Mouse (Mus musculus): ENCODE data around the gene Zp2. TPM values are rescaled to one million over a fixed set of nuclear protein-coding genes. Genes with fewer than 3 reads are reported as not detected.

The Zp2 gene
- polyA plus RNA-seq, 1 experiment from 2014 or later, result not detected

DNA sequence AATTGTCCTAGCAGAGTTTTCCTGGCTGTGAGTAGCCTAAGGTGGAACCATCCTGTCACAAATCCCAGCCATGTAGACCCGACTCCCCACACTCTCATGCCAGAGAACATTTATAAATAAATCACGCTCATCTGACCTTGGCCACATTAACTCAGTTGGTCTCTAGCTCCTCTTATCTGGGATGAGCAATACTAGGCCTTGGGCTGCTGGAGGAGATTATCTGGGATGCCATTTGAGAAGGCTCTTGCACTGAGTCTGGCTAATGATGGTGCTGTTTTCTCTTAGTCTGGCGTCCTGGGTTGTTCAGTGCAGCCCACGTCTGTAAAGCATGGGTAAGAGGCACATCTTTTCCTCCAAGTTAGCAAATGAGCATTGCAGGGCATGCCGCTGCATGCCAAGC is 35.4 kb downstream of the Zp2 start:
- Histone ChIP-seq H3K4me2 (replicated peaks; ENCODE audit: low read depth, low read length) (no peak overlapping the region), H3K9me3 (ENCODE audit: low read length) (no peaks in the 10 kb centered on the region), H3K27ac (ENCODE audit: low read length) (no peak overlapping the region), H3K4me1 (ENCODE audit: insufficient read depth, low read length) (no peaks in the 10 kb centered on the region), H3K27me3 (ENCODE audit: insufficient read depth, low read length) (no peaks in the 10 kb centered on the region), H3K36me3 (ENCODE audit: insufficient read depth, low read length) (peaks cover 4% of the 10 kb centered on the region), H3K9ac (replicated peaks; ENCODE audit: low read length) (no peak overlapping the region), H3K4me3 (ENCODE audit: low read length) (no peak overlapping the region)
- 85% methylated on average over 5 of the region's 5 CpGs for WGBS
- ATAC-seq (ENCODE audit: low FRiP score, low TSS enrichment), result no peak

DNA sequence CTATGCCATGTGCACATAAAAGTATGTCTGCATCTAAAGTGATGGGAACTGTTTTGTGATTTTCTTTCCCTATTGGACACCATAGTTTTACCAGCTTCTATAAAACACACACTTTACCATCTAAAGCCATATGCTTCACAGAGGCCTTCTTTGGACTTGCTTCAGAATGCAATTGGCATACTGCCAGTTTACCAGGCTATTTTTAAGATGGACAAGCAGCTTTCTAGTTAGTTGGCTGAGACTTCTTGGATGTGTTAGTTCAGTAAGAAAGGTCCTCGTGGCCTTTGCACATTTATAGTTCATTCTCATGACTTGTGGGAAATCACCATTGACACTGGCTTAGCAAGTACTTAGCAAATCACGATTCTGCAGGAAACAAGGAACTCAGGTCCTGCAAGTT is 38.7 kb downstream of the Zp2 start:
- H3K4me3 ChIP-seq (ENCODE audit: low read length), result no peak overlapping the region
- H3K9ac ChIP-seq (replicated peaks; ENCODE audit: low read length), result no peak overlapping the region
- no peaks in the 10 kb centered on the region for H3K9me3 ChIP-seq (ENCODE audit: low read length)
- no peaks in the 10 kb centered on the region for H3K27me3 ChIP-seq (ENCODE audit: insufficient read depth, low read length)
- no peak overlapping the region for H3K4me2 ChIP-seq (replicated peaks; ENCODE audit: low read depth, low read length)
- no peaks in the 10 kb centered on the region; the same call in 1 of the 2 replicates for H3K36me3 ChIP-seq (ENCODE audit: insufficient read depth, low read length)
- WGBS, result 53% methylated on average over 2 of the region's 2 CpGs
- peaks cover 9% of the 10 kb centered on the region for H3K4me1 ChIP-seq (ENCODE audit: insufficient read depth, low read length)
- no peak overlapping the region for H3K27ac ChIP-seq (ENCODE audit: low read length)
- no peak for ATAC-seq (ENCODE audit: low FRiP score, low TSS enrichment)

GRCm38 (mm10) chr7:120104975-120105374 is 40.1 kb downstream of the Zp2 start:
- H3K4me3 ChIP-seq (ENCODE audit: low read length), result no peak overlapping the region
- H3K4me1 ChIP-seq (ENCODE audit: insufficient read depth, low read length), result peaks cover 9% of the 10 kb centered on the region
- H3K9ac ChIP-seq (replicated peaks; ENCODE audit: low read length), result no peak overlapping the region
- no peak for ATAC-seq (ENCODE audit: low FRiP score, low TSS enrichment)
- no peaks in the 10 kb centered on the region for H3K9me3 ChIP-seq (ENCODE audit: low read length)
- no peak overlapping the region for H3K4me2 ChIP-seq (replicated peaks; ENCODE audit: low read depth, low read length)
- H3K27ac ChIP-seq (ENCODE audit: low read length), result no peak overlapping the region
- WGBS, result 76% methylated on average over 3 of the region's 3 CpGs
- no peaks in the 10 kb centered on the region for H3K27me3 ChIP-seq (ENCODE audit: insufficient read depth, low read length)
- H3K36me3 ChIP-seq (ENCODE audit: insufficient read depth, low read length), result no peaks in the 10 kb centered on the region; the same call in 1 of the 2 replicates

DNA sequence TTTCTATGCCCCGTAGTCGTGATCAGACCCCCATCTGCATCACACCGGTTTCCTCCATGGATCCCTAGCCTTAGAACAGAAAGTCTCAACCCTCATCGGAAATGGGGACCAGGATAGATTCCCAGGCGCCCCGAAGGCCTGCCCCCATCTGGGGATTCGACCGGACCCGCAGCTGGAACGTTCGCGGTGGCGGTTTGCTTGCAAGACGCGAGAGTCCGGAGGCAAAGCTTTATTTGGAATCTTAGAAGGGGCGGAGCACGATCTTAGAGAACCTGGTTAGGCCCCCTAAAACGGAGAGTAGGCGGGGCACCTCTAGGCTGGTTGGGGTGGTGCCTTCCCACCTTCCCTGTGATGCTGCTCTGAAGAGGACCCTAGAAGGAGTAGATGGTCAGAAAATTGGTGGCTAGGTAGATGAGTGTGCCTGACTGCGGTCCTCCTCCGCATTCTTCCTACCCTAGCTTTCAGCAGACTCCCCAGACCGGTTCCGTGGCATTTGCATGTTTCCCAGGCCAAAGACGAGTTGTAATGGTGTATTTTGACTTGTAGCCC is 42.0 kb downstream of the Zp2 start:
- Histone ChIP-seq H3K27ac (ENCODE audit: low read length) (no peak overlapping the region), H3K4me1 (ENCODE audit: insufficient read depth, low read length) (peaks cover 9% of the 10 kb centered on the region), H3K9me3 (ENCODE audit: low read length) (no peaks in the 10 kb centered on the region), H3K4me3 (ENCODE audit: low read length) (peak overlapping the region; percentile 69), H3K9ac (replicated peaks; ENCODE audit: low read length) (peak overlapping the region; percentile 78), H3K36me3 (ENCODE audit: insufficient read depth, low read length) (no peaks in the 10 kb centered on the region; the same call in 1 of the 2 replicates), H3K4me2 (replicated peaks; ENCODE audit: low read depth, low read length) (peak overlapping the region; percentile 93), H3K27me3 (ENCODE audit: insufficient read depth, low read length) (no peaks in the 10 kb centered on the region)
- ATAC-seq (ENCODE audit: low FRiP score, low TSS enrichment), result peak; percentile 40; the same call in 1 of the 2 replicates
- 2% methylated on average over 25 of the region's 25 CpGs for WGBS

DNA sequence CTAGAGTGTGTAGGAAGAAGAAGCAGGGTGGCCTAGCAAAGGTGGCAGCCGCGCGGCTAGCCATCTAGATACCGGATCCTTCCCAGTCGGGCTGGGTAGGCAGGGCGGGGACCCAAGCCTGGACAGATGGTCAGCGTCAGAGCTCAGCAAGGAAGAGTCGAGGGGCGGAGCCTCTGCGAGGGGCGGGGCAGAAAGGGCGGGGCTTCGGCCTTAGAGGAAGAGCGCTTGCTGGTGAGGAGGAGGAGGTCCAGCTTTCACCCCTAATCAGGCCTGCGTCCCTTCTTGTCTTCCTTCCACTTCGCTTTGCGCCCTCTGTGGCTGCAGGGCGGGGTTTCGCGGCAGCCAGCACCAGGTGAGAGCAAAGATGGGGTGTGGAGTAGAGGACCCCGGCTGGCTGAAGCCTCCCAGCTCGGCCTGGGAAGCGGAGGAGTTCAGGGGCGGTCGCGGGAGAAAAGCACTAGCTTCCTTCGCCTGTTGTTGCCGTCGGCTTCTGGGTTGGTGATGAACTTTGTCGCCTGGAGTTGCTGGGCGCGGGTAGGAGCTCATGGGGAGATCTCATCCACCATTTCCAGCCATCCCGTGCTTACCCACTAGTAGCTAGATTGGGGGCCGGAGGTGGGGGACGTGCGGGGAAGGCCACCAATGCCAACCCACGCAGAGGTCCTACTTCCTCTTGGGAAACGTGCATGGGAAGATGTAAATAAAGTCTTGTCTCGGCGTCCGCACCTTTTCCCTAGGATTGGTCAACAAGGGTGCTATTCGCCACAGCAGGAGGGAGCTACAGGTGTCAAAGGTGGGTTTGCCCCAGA is 42.7 kb downstream of the Zp2 start, which contains the start of gene Tmem159:
Gene Tmem159 (plus strand): TSS at position 190 of the 809 bp plus-strand sequence.
- Histone ChIP-seq H3K27me3 (ENCODE audit: insufficient read depth, low read length) (no peaks in the 10 kb centered on the region), H3K36me3 (ENCODE audit: insufficient read depth, low read length) (no peaks in the 10 kb centered on the region), H3K4me1 (ENCODE audit: insufficient read depth, low read length) (peaks cover 9% of the 10 kb centered on the region), H3K27ac (ENCODE audit: low read length) (peak within 1 kb of the TSS; percentile 75), H3K9ac (replicated peaks; ENCODE audit: low read length) (peak within 1 kb of the TSS; percentile 78), H3K4me2 (replicated peaks; ENCODE audit: low read depth, low read length) (peak within 1 kb of the TSS; percentile 93), H3K9me3 (ENCODE audit: low read length) (no peaks in the 10 kb centered on the region), H3K4me3 (ENCODE audit: low read length) (peak within 1 kb of the TSS; percentile 69)
- under 1% methylated on average over 42 of the region's 42 CpGs for WGBS
- peak; percentile 96 for ATAC-seq (ENCODE audit: low FRiP score, low TSS enrichment)

GRCm38 (mm10) chr7:120098403-120098802 is 46.7 kb downstream of the Zp2 start:
- Histone ChIP-seq H3K9me3 (ENCODE audit: low read length) (no peaks in the 10 kb centered on the region), H3K4me3 (ENCODE audit: low read length) (no peak overlapping the region), H3K36me3 (ENCODE audit: insufficient read depth, low read length) (no peaks in the 10 kb centered on the region), H3K27me3 (ENCODE audit: insufficient read depth, low read length) (no peaks in the 10 kb centered on the region), H3K27ac (ENCODE audit: low read length) (no peak overlapping the region), H3K4me2 (replicated peaks; ENCODE audit: low read depth, low read length) (no peak overlapping the region; the same call in 1 of the 2 replicates), H3K9ac (replicated peaks; ENCODE audit: low read length) (no peak overlapping the region), H3K4me1 (ENCODE audit: insufficient read depth, low read length) (peaks cover 6% of the 10 kb centered on the region)
- ATAC-seq (ENCODE audit: low FRiP score, low TSS enrichment), result 0 out of 2 replicates have a peak, but pooled peaks have one; percentile 44
- WGBS, result 24% methylated on average over 9 of the region's 9 CpGs

GRCm38 (mm10) chr7:120097845-120098244 is 47.2 kb downstream of the Zp2 start:
- Histone ChIP-seq H3K4me2 (replicated peaks; ENCODE audit: low read depth, low read length) (peak overlapping the region; percentile 15; the same call in 1 of the 2 replicates), H3K9me3 (ENCODE audit: low read length) (no peaks in the 10 kb centered on the region), H3K27me3 (ENCODE audit: insufficient read depth, low read length) (no peaks in the 10 kb centered on the region), H3K4me3 (ENCODE audit: low read length) (no peak overlapping the region), H3K27ac (ENCODE audit: low read length) (no peak overlapping the region), H3K36me3 (ENCODE audit: insufficient read depth, low read length) (no peaks in the 10 kb centered on the region), H3K4me1 (ENCODE audit: insufficient read depth, low read length) (0 out of 2 replicates have a peak, but pooled peaks cover under 1% of the 10 kb centered on the region), H3K9ac (replicated peaks; ENCODE audit: low read length) (no peak overlapping the region)
- WGBS, result 6% methylated on average over 7 of the region's 7 CpGs
- ATAC-seq (ENCODE audit: low FRiP score, low TSS enrichment), result peak; percentile 55

GRCm38 (mm10) chr7:120095180-120095579 is 49.9 kb downstream of the Zp2 start, which contains the start of gene Dnah3:
Gene Dnah3, minus strand, starts transcription at chr7:120095280.
- Histone ChIP-seq H3K4me2 (replicated peaks; ENCODE audit: low read depth, low read length) (no peak within 1 kb of the TSS), H3K27me3 (ENCODE audit: insufficient read depth, low read length) (no peaks in the 10 kb centered on the region), H3K4me1 (ENCODE audit: insufficient read depth, low read length) (no peaks in the 10 kb centered on the region), H3K36me3 (ENCODE audit: insufficient read depth, low read length) (no peaks in the 10 kb centered on the region), H3K27ac (ENCODE audit: low read length) (no peak within 1 kb of the TSS), H3K9ac (replicated peaks; ENCODE audit: low read length) (no peak within 1 kb of the TSS), H3K9me3 (ENCODE audit: low read length) (no peaks in the 10 kb centered on the region), H3K4me3 (ENCODE audit: low read length) (no peak within 1 kb of the TSS)
- ATAC-seq (ENCODE audit: low FRiP score, low TSS enrichment), result no peak
- 89% methylated on average over 6 of the region's 6 CpGs for WGBS

DNA sequence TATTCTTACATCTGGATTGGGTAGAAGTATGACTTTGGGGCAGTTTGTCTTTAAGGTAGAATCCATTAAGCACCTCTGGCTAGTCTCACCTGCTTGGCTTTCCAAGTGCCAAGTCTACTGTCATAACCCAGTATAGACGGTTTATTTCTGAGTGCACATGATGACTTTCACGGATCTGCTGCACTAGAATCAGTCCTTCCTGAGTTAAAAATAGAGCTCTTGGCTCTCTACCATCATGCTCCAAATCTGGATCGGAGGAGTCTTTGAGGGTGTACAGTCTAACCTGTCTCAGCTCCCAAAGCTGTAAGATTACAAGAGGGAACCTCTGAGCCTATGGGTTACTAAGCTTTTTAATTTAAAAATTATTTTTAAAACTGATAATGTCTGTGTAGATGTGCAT is 50.9 kb downstream of the Zp2 start:
- Histone ChIP-seq H3K9me3 (ENCODE audit: low read length) (no peaks in the 10 kb centered on the region), H3K4me1 (ENCODE audit: insufficient read depth, low read length) (no peaks in the 10 kb centered on the region), H3K9ac (replicated peaks; ENCODE audit: low read length) (no peak overlapping the region), H3K4me2 (replicated peaks; ENCODE audit: low read depth, low read length) (no peak overlapping the region), H3K27ac (ENCODE audit: low read length) (no peak overlapping the region), H3K4me3 (ENCODE audit: low read length) (no peak overlapping the region), H3K36me3 (ENCODE audit: insufficient read depth, low read length) (no peaks in the 10 kb centered on the region), H3K27me3 (ENCODE audit: insufficient read depth, low read length) (no peaks in the 10 kb centered on the region)
- WGBS, result 82% methylated on average over 3 of the region's 3 CpGs
- no peak for ATAC-seq (ENCODE audit: low FRiP score, low TSS enrichment)

GRCm38 (mm10) chr7:120093033-120093432 is 52.1 kb downstream of the Zp2 start:
- WGBS, result 61% methylated on average over 5 of the region's 5 CpGs
- no peak for ATAC-seq (ENCODE audit: low FRiP score, low TSS enrichment)
- H3K27ac ChIP-seq (ENCODE audit: low read length), result no peak overlapping the region
- H3K9ac ChIP-seq (replicated peaks; ENCODE audit: low read length), result no peak overlapping the region
- H3K27me3 ChIP-seq (ENCODE audit: insufficient read depth, low read length), result no peaks in the 10 kb centered on the region
- no peaks in the 10 kb centered on the region for H3K36me3 ChIP-seq (ENCODE audit: insufficient read depth, low read length)
- no peaks in the 10 kb centered on the region for H3K4me1 ChIP-seq (ENCODE audit: insufficient read depth, low read length)
- H3K4me2 ChIP-seq (replicated peaks; ENCODE audit: low read depth, low read length), result no peak overlapping the region
- no peak overlapping the region for H3K4me3 ChIP-seq (ENCODE audit: low read length)
- no peaks in the 10 kb centered on the region for H3K9me3 ChIP-seq (ENCODE audit: low read length)
